Mouse (Mus musculus) right cerebral cortex, postnatal 14 days (tissue): ENCODE results near the gene Palm2.
"Not testable (repeated sequence)": the region's sequence is repeated elsewhere in the genome, so short reads cannot be mapped to it uniquely, and the experiment has no call there.

Experiments used
- DNase-seq: peaks from one replicate; pipeline ENCODE4 v3.0.0; 2022

Palm2 gene

GRCm38 (mm10) chr4:57433941-57434704 lies at the start of gene Palm2:
Gene Palm2, plus strand, starts transcription at chr4:57434247.
- peak; percentile 78 for DNase-seq

GRCm38 (mm10) chr4:57384355-57384754 lies 49.7 kb upstream of the Palm2 start:
- DNase-seq = no peak

GRCm38 (mm10) chr4:57391103-57391502 lies 42.9 kb upstream of the Palm2 start:
- DNase-seq = no peak

GRCm38 (mm10) chr4:57396414-57396813 lies 37.6 kb upstream of the Palm2 start:
- DNase-seq = no peak

- DNase-seq = not testable (repeated sequence)
Measured at GRCm38 (mm10) chr4:57412385-57412784, 21.7 kb upstream of the Palm2 start.

GRCm38 (mm10) chr4:57413016-57413415 lies 21.0 kb upstream of the Palm2 start:
- no peak for DNase-seq

- DNase-seq = not testable (repeated sequence)
Measured at GRCm38 (mm10) chr4:57413670-57414069, 20.4 kb upstream of the Palm2 start.

GRCm38 (mm10) chr4:57424011-57424410 lies 10.0 kb upstream of the Palm2 start:
- no peak for DNase-seq

- DNase-seq = no peak
Measured at GRCm38 (mm10) chr4:57428317-57428716, 5.7 kb upstream of the Palm2 start.

- no peak for DNase-seq
Measured at GRCm38 (mm10) chr4:57434705-57435360, 786 bp downstream of the Palm2 start.

- DNase-seq = no peak
Measured at GRCm38 (mm10) chr4:57436286-57436685, 2.2 kb downstream of the Palm2 start.

GRCm38 (mm10) chr4:57446082-57446481 lies 12.0 kb downstream of the Palm2 start:
- DNase-seq = no peak

- DNase-seq = no peak
Measured at GRCm38 (mm10) chr4:57446854-57447444, 12.9 kb downstream of the Palm2 start.

GRCm38 (mm10) chr4:57451896-57452295 lies 17.8 kb downstream of the Palm2 start:
- peak; percentile 23 for DNase-seq

- DNase-seq = no peak
Measured at GRCm38 (mm10) chr4:57452661-57453060, 18.6 kb downstream of the Palm2 start.

GRCm38 (mm10) chr4:57462378-57462777 lies 28.3 kb downstream of the Palm2 start:
- peak; percentile 13 for DNase-seq

GRCm38 (mm10) chr4:57482435-57482834 lies 48.4 kb downstream of the Palm2 start:
- no peak for DNase-seq

GRCm38 (mm10) chr4:57486392-57486791 lies 52.3 kb downstream of the Palm2 start:
- no peak for DNase-seq

GRCm38 (mm10) chr4:57489887-57490286 lies 55.8 kb downstream of the Palm2 start:
- no peak for DNase-seq

GRCm38 (mm10) chr4:57504792-57505191 lies 70.7 kb downstream of the Palm2 start:
- no peak for DNase-seq

- no peak for DNase-seq
Measured at GRCm38 (mm10) chr4:57510576-57510975, 76.5 kb downstream of the Palm2 start.

- DNase-seq = no peak
Measured at GRCm38 (mm10) chr4:57511734-57512133, 77.7 kb downstream of the Palm2 start.

- no peak for DNase-seq
Measured at GRCm38 (mm10) chr4:57513241-57513933, 79.3 kb downstream of the Palm2 start.
